14 mouse cellular contexts compared by ENCODE assay signal in genomic region chr5:114517010-114517409, GRCm38 (mm10).
"Had no signal": no experiment of that assay in that cellular context is flagged by ENCODE, and none has a peak within 500 bp of the region (broad histone marks: within the 10 kb centered on the region; RNA-seq: fewer than 3 reads in every experiment).

No protein-coding gene starts in this region.

- DNase-seq: kidney, adult 2 months; kidney, postnatal 14 days; layer of hippocampus, postnatal 36 days; lung, embryonic 14.5 days; lung, postnatal 10 days; lung, postnatal 4 days; right cerebral cortex, postnatal 14 days; thymus, adult 2 months; thymus, postnatal 25 days had no signal

- H3K9ac ChIP-seq: kidney, embryonic 15.5 days; limb, embryonic 15.5 days; liver, embryonic 12.5 days; lung, embryonic 14.5 days; midbrain, embryonic 12.5 days; neural tube, embryonic 13.5 days had no signal

- H3K4me1 ChIP-seq: liver, embryonic 12.5 days had no signal

- H3K9me3 ChIP-seq: kidney, embryonic 15.5 days; limb, embryonic 15.5 days; liver, embryonic 12.5 days; midbrain, embryonic 12.5 days; neural tube, embryonic 13.5 days had no signal

- H3K36me3 ChIP-seq: kidney, embryonic 15.5 days; limb, embryonic 15.5 days; liver, embryonic 12.5 days; midbrain, embryonic 12.5 days; neural tube, embryonic 13.5 days had no signal

- H3K27ac ChIP-seq: kidney, embryonic 15.5 days; limb, embryonic 15.5 days; liver, embryonic 12.5 days; midbrain, embryonic 12.5 days; neural tube, embryonic 13.5 days had no signal

- H3K4me2 ChIP-seq: kidney, embryonic 15.5 days; limb, embryonic 15.5 days; liver, embryonic 12.5 days; lung, embryonic 14.5 days; midbrain, embryonic 12.5 days; neural tube, embryonic 13.5 days had no signal

- H3K4me3 ChIP-seq: kidney, embryonic 15.5 days; limb, embryonic 15.5 days; liver, embryonic 12.5 days; midbrain, embryonic 12.5 days; neural tube, embryonic 13.5 days had no signal
